Mouse (Mus musculus): ENCODE measurements around the gene Rhbdf1. TPM values are rescaled to one million over a fixed set of nuclear protein-coding genes. Genes with fewer than 3 reads are reported as not detected.

Gene Rhbdf1
- total and polyA plus RNA-seq, 3 experiments, result 2.9 to 14.3 TPM; not detected in 1

DNA sequence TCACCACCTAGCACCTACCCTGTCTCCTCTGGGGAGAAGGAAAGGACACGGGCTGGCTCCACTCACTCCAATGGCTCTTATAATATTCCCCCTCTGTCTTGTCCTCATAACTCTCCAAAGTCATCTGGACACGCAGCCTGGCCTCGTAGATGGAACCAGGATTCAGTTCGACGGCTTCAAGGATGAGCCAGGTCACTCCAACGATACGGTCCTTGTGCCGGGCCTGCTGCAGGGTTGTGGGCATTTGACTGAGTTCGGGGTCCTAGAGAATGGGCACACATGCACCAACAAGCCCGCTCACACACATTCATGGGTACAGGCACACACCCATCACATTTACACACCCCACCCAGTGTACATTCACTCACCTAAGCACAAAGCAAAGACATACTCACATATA is 28.9 kb downstream of the Rhbdf1 start:
- Histone ChIP-seq H3K27me3 (ENCODE audit: control insufficient read depth in 1 of 2, insufficient read depth in 2 of 2, low read length in 2 of 2) (no peaks in the 10 kb centered on the region), H3K79me2 (ENCODE audit: control insufficient read depth, insufficient read depth, low read length, poor library complexity) (peaks cover 14% of the 10 kb centered on the region), H3K9me3 (replicated peaks; ENCODE audit: insufficient read depth, low read length) (no peaks in the 10 kb centered on the region), H3K9ac (ENCODE audit: control insufficient read depth, low read depth, low read length, poor library complexity, severe bottlenecking) (no peak overlapping the region), H3K4me1 (ENCODE audit: control insufficient read depth in 1 of 2, insufficient read depth in 2 of 2, low read length in 2 of 2) (peaks cover 21 to 27% of the 10 kb centered on the region in 2 experiments), H3K4me3 (ENCODE audit: control insufficient read depth in 1 of 2, insufficient read depth in 1 of 2, low read depth in 2 of 2, low read length in 2 of 2) (no peak overlapping the region), H3K27ac (ENCODE audit: control insufficient read depth, low read depth, low read length) (no peak overlapping the region), H3K36me3 (ENCODE audit: control insufficient read depth in 1 of 2, insufficient read depth in 2 of 2, low read length in 2 of 2) (peaks cover 2 to 24% of the 10 kb centered on the region in 2 experiments; a peak in 3 of 4 replicates)
- DNase-seq (ENCODE audit: low read depth, low spot score), result no peak
- TF ChIP-seq MAZ (IDR thresholded peaks at IDR 0.05; ENCODE audit: low read depth, low read length), result no peak

DNA sequence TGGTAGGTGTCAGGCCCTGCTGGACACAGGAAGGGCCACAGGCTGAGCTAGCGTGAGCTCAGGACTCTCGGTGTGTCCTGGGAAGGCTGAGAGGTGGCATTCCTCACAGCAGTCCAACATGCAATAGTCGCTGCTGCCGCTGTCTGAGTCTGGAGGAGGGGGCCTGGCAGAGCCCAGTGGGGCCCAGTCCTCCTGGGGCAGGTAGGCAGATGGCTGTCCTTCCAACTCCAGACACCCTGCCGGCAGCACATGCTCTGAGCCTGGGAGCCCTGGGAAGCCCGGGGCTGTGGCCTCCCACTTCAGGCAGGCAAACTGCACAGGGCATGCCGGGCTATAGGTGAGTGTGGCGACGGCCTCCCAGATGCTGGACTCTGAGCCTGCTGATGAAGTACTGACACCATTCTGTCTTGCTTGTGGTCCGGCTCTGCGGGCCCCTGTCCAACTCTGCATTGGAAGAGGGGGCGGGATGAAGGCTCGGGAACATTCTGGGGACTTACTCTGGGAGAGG is 31.4 kb downstream of the Rhbdf1 start:
- Histone ChIP-seq H3K27ac (ENCODE audit: control insufficient read depth, low read depth, low read length) (no peak overlapping the region), H3K27me3 (ENCODE audit: control insufficient read depth in 1 of 2, insufficient read depth in 2 of 2, low read length in 2 of 2) (no peaks in the 10 kb centered on the region), H3K4me3 (ENCODE audit: control insufficient read depth in 1 of 2, insufficient read depth in 1 of 2, low read depth in 2 of 2, low read length in 2 of 2) (no peak overlapping the region), H3K79me2 (ENCODE audit: control insufficient read depth, insufficient read depth, low read length, poor library complexity) (peaks cover 2% of the 10 kb centered on the region; the same call in 1 of the 2 replicates), H3K9me3 (replicated peaks; ENCODE audit: insufficient read depth, low read length) (no peaks in the 10 kb centered on the region), H3K36me3 (ENCODE audit: control insufficient read depth in 1 of 2, insufficient read depth in 2 of 2, low read length in 2 of 2) (peaks cover 2 to 4% of the 10 kb centered on the region in 2 experiments; a peak in 3 of 4 replicates), H3K9ac (ENCODE audit: control insufficient read depth, low read depth, low read length, poor library complexity, severe bottlenecking) (no peak overlapping the region), H3K4me1 (ENCODE audit: control insufficient read depth in 1 of 2, insufficient read depth in 2 of 2, low read length in 2 of 2) (peaks cover 4 to 7% of the 10 kb centered on the region in 2 experiments)
- TF ChIP-seq TCF12 (IDR thresholded peaks at IDR 0.05; ENCODE audit: low read depth, low read length) (no peak), MAX (IDR thresholded peaks at IDR 0.05; ENCODE audit: low read length) (no peak), MAZ (IDR thresholded peaks at IDR 0.05; ENCODE audit: low read depth, low read length) (no peak), JUND (IDR thresholded peaks at IDR 0.05; ENCODE audit: low read depth, low read length) (no peak), ZNF384 (IDR thresholded peaks at IDR 0.05; ENCODE audit: low read depth, low read length) (no peak), HCFC1 (IDR thresholded peaks at IDR 0.05; ENCODE audit: low read depth, low read length) (no peak), POLR2A (IDR thresholded peaks at IDR 0.05; ENCODE audit: control insufficient read depth in 1 of 2, insufficient read depth in 1 of 2, low read depth in 1 of 2, low read length in 2 of 2, poor library complexity in 1 of 2) (no peak), SIN3A (IDR thresholded peaks at IDR 0.05; ENCODE audit: low read length) (no peak), BHLHE40 (IDR thresholded peaks at IDR 0.05; ENCODE audit: borderline replicate concordance, low read depth, low read length) (no peak), TBP (IDR thresholded peaks at IDR 0.05; ENCODE audit: low read depth, low read length) (no peak), POLR2AphosphoS5 (IDR thresholded peaks at IDR 0.05; ENCODE audit: borderline replicate concordance, low read depth, low read length) (no peak), MXI1 (IDR thresholded peaks at IDR 0.05; ENCODE audit: low read depth, low read length) (no peak), RAD21 (IDR thresholded peaks at IDR 0.05; ENCODE audit: low read depth, low read length) (no peak), MYB (IDR thresholded peaks at IDR 0.05; ENCODE audit: low read depth, low read length) (no peak), E2F4 (IDR thresholded peaks at IDR 0.05; ENCODE audit: borderline replicate concordance, low read depth, low read length) (no peak), GATA1 (IDR thresholded peaks at IDR 0.05; ENCODE audit: low read depth, low read length) (no peak), MEF2A (IDR thresholded peaks at IDR 0.05; ENCODE audit: extremely low read depth, insufficient replicate concordance, low read depth, low read length, poor library complexity, severe bottlenecking) (no peak), MAFK (IDR thresholded peaks at IDR 0.05; ENCODE audit: borderline replicate concordance, low read depth, low read length) (no peak), MYC (IDR thresholded peaks at IDR 0.05; ENCODE audit: low read depth, low read length) (no peak), NELFE (IDR thresholded peaks at IDR 0.05; ENCODE audit: low read depth, low read length) (no peak)
- DNase-seq (ENCODE audit: low read depth, low spot score), result no peak

Data from MEL (cell line).